Mouse (Mus musculus) spleen, adult 2 months (tissue): Measurements from ENCODE around the gene 4933411K16Rik.

Experiments used
- CTCF ChIP-seq: fragments of 200-500 bp; IDR thresholded peaks from 2 replicates; pipeline ENCODE4 v1.5.1; 2011; ENCODE audit warnings: mild to moderate bottlenecking, inconsistent platforms; ENCODE audit not compliant: insufficient read depth, insufficient read length, insufficient replicate concordance; ENCODE audit errors: extremely low read depth
- POLR2A ChIP-seq: fragments of 200-500 bp; IDR thresholded peaks from 2 replicates; pipeline ENCODE4 v1.6.1; 2011; ENCODE audit warnings: low read depth, low read length, inconsistent platforms

DNA sequence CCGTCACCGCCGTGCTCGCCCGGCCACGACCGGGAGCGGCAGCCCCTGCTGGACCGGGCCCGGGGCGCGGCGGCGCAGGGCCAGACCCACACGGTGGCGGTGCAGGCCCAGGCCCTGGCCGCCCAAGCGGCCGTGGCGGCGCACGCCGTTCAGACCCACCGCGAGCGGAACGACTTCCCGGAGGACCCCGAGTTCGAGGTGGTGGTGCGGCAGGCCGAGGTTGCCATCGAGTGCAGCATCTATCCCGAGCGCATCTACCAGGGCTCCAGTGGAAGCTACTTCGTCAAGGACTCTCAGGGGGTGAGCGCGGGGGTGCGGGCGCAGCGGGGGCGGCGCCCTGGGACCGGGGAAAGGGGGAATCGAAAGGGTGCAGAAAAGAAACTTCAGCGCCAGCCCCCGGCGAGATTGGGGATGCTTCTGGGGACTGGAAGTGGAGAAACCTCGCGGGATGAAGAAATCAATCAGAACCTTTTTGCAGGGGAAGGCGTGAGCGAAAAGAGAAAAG is 38.6 kb downstream of the 4933411K16Rik start:
- TF ChIP-seq CTCF, result no peak
- TF ChIP-seq POLR2A, result no peak
